Mouse (Mus musculus): Measurements from ENCODE around the gene Sptbn4.

DNA sequence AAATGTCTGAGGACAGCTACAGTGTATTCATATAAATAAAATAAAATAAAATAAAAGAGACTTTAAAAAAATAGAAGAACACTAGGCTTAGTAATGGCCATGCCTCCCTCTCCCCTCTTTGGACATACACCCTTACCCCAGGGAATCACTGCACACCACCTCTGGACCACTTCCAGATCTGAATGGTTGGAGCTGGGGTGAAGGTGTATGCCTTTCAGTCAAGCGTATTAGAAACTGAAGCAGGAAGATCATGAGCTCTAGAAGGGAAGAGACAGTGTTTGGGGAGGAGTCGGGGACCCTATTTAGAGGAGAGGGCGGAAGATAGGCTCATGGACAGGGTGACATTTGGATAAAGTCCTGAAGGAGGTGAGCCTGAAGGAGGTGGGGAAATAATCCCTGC is 33.0 kb upstream of the Sptbn4 start:
- TF ChIP-seq POLR2A (IDR thresholded peaks at IDR 0.05; ENCODE audit: extremely low read depth, insufficient read depth, low read length) (no peak), CTCF (IDR thresholded peaks at IDR 0.05; ENCODE audit: low read depth, low read length) (no peak)
